22 mouse cellular contexts compared by ENCODE assay signal in genomic region chr2:35549191-35549590, GRCm38 (mm10).
"Had no signal": no experiment of that assay in that cellular context is flagged by ENCODE, and none has a peak within 500 bp of the region (broad histone marks: within the 10 kb centered on the region; RNA-seq: fewer than 3 reads in every experiment).

No protein-coding gene starts in this region.

- H3K4me2 ChIP-seq: liver, embryonic 15.5 days; lung, embryonic 15.5 days; midbrain, embryonic 11.5 days; midbrain, embryonic 13.5 days; midbrain, embryonic 15.5 days; neural tube, embryonic 13.5 days; neural tube, embryonic 15.5 days had no signal

- H3K36me3 ChIP-seq: liver, embryonic 15.5 days; lung, embryonic 15.5 days; midbrain, embryonic 13.5 days; midbrain, embryonic 15.5 days; neural tube, embryonic 13.5 days; neural tube, embryonic 15.5 days had no signal

- H3K27me3 ChIP-seq: liver, embryonic 15.5 days; lung, embryonic 15.5 days; midbrain, embryonic 13.5 days; midbrain, embryonic 15.5 days; neural tube, embryonic 13.5 days; neural tube, embryonic 15.5 days had no signal

- ATAC-seq: liver, postnatal 0 days; lung, postnatal 0 days; midbrain, embryonic 13.5 days; midbrain, embryonic 15.5 days had no signal

- H3K4me3 ChIP-seq: liver, embryonic 15.5 days; lung, embryonic 15.5 days; megakaryocyte, embryonic 14.5 days; midbrain, embryonic 13.5 days; midbrain, embryonic 15.5 days; neural tube, embryonic 13.5 days; neural tube, embryonic 15.5 days had no signal

- H3K27ac ChIP-seq: liver, embryonic 15.5 days; lung, embryonic 15.5 days; macrophage; midbrain, embryonic 13.5 days; midbrain, embryonic 15.5 days; neural tube, embryonic 13.5 days; neural tube, embryonic 15.5 days had no signal

- H3K9me3 ChIP-seq: liver, embryonic 15.5 days; lung, embryonic 15.5 days; midbrain, embryonic 13.5 days; midbrain, embryonic 15.5 days; neural tube, embryonic 13.5 days; neural tube, embryonic 15.5 days had no signal

- H3K9ac ChIP-seq: liver, embryonic 15.5 days; liver, postnatal 0 days; lung, embryonic 15.5 days; midbrain, embryonic 13.5 days; midbrain, embryonic 15.5 days; neural tube, embryonic 13.5 days; neural tube, embryonic 15.5 days had no signal

- DNase-seq: liver, postnatal 0 days; lung, adult 2 months; lung, postnatal 14 days; lung, postnatal 36 days; retina, postnatal 1 day; right cerebral cortex, adult 18-20 months; right cerebral cortex, postnatal 25 days; right cerebral cortex, postnatal 4 days; spleen, adult 18-20 months; thymus, adult 18-20 months; thymus, postnatal 14 days; thymus, postnatal 36 days had no signal
